Mouse (Mus musculus): Measurements from ENCODE around the gene Pyroxd2. TPM values are rescaled to one million over a fixed set of nuclear protein-coding genes. Genes with fewer than 3 reads are reported as not detected.

Gene Pyroxd2
- polyA plus RNA-seq, 1 experiment from 2014 or later: 0.95 TPM

Other genes with a start within 250 kb of the Pyroxd2 start
- gene R3hcc1l, start 234.0 kb downstream of the Pyroxd2 start, polyA plus RNA-seq (2014; fragmentation: Nextera tagmentation; extraction: Ambion mirVana): 20.8 and 23.9 TPM in 2 replicates
- gene Loxl4, start 140.0 kb downstream of the Pyroxd2 start, polyA plus RNA-seq (2014; fragmentation: Nextera tagmentation; extraction: Ambion mirVana): 0.46 and 0.69 TPM in 2 replicates
- 11.7 and 14.2 TPM in 2 replicates for gene Hps1, start 27.2 kb upstream of the Pyroxd2 start, polyA plus RNA-seq (2014; fragmentation: Nextera tagmentation; extraction: Ambion mirVana)

Measured in neural tube, embryonic 11.5 days (tissue).